Mouse (Mus musculus): Measurements from ENCODE around the gene Med25.

The Med25 gene

DNA sequence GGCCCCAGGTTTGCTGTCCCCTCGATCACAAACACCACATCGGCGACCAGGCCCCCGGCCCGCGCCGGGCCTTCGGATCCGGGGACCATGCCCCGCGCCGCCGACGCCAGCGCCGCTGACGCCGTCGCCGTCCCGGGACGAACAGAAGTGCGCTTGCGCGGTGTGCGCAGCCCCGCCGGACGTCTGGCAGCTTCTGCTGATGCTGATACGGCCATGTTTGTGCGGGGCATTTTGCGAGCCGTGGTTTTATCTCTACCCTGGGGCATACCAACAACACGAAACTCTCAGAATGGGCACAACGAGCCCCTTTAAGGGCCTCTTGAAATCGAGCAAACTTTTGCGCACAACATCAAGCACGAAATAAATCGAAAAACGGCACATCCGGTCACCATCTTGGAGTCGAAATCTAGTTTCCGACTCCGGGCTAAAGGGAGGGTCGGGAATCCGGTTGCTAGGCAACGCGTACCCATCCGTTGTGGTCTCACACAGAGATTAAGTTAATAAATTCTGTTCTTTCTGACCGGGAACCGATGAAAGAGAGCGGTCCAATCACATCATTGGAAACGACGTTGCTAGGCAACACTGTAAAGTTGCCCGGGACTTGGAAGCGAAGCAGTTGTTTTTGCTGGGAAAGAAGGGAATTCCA, at the start of gene Med25:
TSS of gene Med25 (minus strand) at position 437 of the 646 bp plus-strand sequence.
- peak; percentile 95 for DNase-seq

DNA sequence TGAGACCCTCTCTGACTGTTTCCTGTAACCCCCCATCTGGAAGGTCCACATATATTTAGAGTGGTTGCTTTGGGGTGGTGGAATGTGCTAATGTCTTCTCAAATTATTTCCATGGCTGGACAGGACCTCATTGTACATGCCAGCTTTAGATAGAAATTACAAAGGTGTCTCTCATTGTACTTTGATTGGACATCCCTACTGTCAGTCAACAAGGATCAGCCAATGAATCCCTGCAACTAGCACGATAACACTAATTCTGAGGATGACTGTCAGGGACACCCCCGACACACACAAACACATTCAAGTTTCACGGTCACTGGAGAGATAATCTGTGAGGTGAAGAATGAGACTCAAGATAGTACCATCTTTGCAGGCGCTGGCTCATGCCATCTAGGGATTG, 46.2 kb upstream of the Med25 start:
- DNase-seq, result no peak

DNA sequence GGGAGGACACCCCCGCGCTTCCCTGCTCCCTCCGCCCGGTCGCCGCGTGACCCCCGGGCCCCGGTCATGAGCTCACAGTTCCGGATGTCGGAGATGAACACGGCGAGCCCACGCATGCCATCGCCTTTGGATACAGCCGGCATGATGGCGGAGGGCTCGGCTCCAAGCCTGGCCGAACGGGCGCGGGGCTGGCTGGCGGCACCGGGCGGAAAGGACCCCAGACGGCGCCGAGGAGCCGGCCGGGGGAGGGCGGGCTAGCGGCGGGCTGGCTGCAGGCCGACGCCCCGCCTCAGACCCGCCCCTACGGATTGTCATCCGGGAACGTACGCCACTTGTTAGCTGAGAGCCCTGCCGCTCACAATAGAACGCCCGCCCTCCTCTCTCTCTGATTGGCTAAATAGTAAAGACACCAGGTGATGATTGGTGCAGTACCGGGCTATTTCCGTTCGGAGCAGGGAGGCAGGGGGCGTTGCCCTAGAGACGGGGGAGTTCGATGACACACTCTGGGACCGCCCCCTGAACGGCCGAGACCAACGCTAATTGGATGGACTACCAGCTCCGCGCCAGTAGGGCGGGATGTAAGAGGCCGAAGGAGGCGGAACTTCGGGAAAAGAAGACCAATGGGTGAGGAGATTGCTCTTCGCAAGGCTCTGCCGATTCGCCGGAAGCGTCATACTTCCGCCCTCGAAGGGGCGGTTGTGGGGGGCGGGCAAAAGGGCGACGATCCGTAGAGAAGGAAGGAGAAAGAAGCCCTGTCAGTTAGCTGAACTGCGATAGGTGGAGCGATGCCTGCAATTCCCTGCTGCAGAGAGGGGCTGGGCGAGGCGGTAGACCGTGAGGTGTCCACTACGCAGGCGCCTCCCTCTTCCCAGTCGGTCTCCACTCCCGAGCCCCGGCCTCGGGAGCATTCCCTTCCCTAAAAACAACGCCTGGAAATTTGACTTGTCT, 37.0 kb upstream of the Med25 start, which contains the start of gene Ap2a1:
TSS of gene Ap2a1 (minus strand) at position 293 of the 948 bp plus-strand sequence.
- peak; percentile 100 for DNase-seq

DNA sequence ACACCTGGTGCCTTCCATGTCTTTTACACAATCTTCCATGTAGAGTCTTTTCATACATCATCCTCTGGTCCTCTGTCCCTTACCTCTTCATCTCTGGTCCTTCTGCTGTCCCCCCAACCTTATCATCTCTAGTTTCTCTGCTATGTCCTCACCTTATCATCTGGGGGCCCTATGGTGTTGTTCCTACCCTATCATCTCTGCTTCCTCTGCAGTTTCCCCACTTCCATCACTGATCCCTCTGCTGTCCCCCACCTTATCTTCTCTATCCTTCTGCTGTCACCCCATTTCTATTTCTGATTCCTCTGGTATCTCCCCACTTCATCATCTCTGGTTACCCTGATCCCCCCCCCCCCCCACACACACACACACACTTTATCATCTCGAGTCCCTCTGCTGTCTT, 36.1 kb upstream of the Med25 start:
- DNase-seq, result no peak

- peak; percentile 63 for DNase-seq
Observed at GRCm38 (mm10) chr7:44925468-44925867, 33.0 kb upstream of the Med25 start.

DNA sequence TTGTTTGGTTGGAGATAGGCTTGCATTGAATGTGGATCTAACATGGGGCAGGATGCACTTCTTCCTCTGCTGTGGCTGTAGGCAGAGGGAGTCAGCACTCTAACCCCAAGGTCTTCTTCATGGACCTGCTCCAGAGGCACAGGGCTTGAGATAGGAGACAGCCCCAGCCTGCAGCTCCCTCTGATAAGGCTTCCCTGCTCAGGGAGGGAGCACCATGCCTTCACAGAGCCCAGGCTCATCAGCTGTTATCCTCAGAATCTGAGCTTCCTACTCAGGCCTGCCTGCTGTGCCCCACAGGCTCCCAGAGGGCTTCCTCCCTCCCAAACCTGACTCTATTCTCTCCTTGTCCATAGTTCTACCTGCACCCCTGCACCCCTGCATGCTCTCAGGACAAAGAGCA, 30.0 kb upstream of the Med25 start:
- DNase-seq, result no peak

GRCm38 (mm10) chr7:44919127-44919526, 26.6 kb upstream of the Med25 start:
- no peak for DNase-seq

DNA sequence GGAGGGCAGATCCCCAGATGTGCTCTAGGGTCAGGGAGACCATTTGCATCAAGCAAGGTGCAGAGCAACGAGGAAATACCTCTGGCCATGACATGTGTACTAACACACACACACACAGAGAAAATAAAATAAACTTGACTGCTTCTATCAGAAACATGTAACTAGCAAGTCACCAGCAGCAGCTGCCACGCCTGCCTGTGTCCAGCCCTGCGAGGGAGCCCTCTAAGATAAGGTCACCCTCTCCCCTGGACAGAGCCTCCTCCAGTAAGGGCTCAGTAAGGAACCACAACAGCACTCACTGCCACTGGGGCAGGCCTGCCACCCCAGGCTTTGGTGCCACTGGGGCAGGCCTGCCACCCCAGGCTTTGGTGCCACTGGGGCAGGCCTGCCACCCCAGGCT, 25.7 kb upstream of the Med25 start:
- DNase-seq, result no peak

- no peak for DNase-seq
Observed at GRCm38 (mm10) chr7:44916881-44917280, 24.4 kb upstream of the Med25 start.

GRCm38 (mm10) chr7:44916191-44916590, 23.7 kb upstream of the Med25 start:
- DNase-seq, result no peak

DNA sequence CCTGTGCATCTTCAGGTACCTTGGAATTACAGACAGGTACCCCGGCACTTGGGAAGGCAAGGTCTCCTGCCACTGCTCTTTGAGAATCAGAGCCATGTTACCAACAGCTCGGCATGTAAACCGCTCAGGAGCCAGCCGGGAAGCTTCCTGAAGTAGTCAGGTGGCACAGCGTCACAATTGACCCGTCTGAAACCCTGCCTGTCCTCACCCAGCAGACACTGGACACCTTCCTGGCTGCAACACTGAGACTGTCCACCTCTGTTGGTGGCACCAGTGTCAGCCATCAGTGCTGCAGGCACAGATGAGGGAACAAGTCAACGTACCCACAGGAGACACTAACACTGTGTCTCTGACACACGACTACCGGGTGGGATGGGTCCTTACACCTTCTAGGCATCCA, 22.8 kb upstream of the Med25 start:
- DNase-seq, result no peak

DNA sequence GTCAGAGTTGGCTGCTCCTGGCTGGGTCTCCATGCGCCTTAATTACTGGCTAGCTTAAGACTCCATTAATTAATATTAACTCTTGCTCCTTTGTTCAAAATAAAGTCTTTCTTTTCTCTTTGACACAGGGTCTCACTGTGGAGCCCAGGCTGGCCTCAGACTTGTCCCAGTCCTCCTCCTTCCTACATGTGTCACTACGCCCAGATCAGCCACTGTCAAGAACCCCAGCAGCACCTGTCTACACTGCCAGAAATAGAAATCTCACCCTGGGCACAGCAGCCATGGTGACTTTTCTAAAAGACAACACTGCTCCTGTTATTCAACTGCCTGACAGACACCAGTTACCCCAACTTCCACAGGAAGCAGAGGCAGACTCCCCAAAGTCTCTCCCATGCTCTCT, 21.9 kb upstream of the Med25 start:
- no peak for DNase-seq

DNA sequence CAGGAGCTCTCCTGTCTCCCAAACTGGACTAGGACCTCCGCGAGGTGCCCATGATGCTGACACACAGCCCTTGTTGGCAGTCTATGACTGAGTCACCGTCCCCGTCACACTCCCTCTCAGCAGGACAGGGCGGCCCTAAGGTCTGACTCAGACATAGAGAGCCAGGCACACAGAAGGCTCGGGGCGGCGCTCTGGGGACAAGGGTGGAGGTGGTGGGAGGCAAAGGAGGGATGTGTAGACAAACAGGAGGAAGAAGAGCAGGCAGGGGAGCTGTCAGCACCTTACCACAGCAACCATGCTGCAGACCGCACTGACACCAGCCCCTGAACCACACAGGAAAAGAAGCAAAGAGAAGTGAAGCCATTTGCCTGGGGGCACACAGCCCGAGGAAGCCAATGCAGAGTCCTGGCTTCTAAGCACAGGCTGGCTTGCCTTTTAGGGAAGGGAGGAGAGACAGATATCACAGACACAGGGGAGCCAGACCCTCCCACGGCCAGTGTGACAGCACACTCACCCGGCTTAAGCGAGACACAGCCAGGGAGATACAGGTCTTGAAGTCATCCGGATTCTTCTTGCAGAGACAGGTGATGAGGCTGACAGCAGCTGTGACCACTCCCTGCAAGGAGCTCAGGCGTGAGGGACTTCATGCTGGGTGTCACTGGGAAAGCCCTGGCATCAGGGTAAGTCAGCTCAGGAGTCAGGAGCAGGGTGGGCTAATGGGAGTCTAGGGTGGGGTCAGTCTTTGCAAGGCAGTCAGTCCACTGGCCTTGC, 16.4 kb upstream of the Med25 start:
- no peak for DNase-seq

GRCm38 (mm10) chr7:44905430-44905829, 12.9 kb upstream of the Med25 start:
- DNase-seq, result no peak

GRCm38 (mm10) chr7:44901230-44901722, 8.8 kb upstream of the Med25 start:
- peak; percentile 55 for DNase-seq

GRCm38 (mm10) chr7:44900632-44901031, 8.1 kb upstream of the Med25 start:
- DNase-seq, result no peak

DNA sequence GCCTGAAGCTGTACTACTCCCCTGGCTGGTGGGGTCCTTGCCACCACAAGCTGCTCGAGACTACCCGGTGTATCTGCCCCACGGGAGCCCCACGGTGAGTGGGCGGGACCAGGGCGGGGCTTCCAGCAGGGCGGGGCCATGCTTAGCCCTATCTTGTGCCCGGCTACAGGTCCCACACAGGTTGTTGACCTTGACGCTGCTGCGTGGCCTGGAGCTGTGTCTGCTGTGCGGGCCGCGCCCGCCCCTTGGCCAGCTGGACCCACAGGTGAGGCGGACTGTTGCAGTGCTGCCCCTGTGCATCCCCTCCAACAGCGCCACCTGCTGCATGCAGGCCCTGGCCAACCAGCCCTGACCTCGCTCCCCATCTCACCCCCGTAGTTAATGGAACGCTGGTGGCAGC, 6.1 kb upstream of the Med25 start:
- peak; percentile 51 for DNase-seq

DNA sequence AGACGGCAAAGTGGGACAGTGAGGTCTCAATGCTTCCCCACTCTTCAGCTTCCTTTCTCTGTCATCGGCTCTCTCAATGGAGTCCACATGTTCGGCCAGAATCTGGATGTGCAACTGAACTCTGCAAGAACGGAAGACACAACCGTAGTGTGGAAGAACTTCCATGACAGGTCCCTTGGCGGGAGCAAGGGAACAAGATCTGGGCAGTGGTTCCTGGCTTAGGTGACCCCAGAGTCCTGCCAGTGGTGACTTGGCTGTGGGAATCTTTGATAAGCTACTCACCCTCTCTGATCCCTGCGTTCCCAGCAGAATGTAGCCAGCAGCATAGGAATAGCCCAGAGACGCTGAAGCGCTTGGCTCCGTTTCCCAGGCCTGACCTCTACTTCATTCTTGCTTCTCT, 4.0 kb upstream of the Med25 start:
- no peak for DNase-seq

GRCm38 (mm10) chr7:44895593-44896434, 3.3 kb upstream of the Med25 start, which contains the start of gene Fuz:
Fuz (plus strand) TSS chr7:44896079.
- peak; percentile 96 for DNase-seq

DNA sequence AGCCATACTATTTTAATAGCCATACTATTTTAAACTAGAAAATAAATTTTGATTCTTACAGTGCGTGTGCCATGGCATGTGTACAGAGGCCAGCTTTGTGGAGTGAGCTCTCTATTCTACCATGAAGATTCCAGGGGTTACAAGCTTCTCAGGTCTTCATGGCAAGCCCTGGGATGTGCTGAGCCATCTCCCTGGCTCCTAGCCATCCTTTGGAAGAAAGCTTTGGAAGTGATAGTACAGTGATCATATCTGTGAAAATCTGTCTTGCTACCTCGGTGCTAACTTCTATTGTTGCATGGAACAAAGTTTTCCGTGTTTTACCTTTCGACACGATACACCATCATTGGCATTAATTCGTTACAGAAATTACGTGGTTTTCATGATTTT, 2.7 kb upstream of the Med25 start:
- DNase-seq, result no peak

DNA sequence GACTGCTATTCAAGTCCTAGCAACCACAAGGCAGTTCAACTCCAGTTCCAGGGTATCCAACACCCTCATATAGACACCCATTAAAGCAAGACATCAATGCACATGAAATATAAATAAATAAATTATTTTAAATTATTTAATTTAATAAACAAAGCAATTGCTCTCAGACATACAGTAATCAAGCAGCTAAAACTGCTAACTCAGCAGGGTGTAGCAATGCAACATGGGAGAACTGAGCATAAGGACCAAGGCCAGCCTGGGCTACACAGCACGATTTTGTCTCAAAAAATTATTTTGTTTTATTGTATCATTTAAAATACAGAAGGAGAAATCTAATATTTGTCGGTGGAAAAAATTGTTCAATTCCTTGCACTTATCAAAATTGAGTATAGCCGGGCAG, 1.7 kb upstream of the Med25 start:
- DNase-seq, result no peak

GRCm38 (mm10) chr7:44893197-44893596, 685 bp upstream of the Med25 start:
- DNase-seq, result no peak
